Mouse (Mus musculus) erythroblast, embryonic 14.5 days (primary cell): ENCODE measurements around the gene Epb41l4b.

Experiments
- GATA1 ChIP-seq: IDR thresholded peaks from 2 replicates; pipeline ENCODE4 v1.6.1; 2012; ENCODE audit warnings: low read length, inconsistent platforms, mixed read lengths
- TAL1 ChIP-seq: IDR thresholded peaks from 3 replicates; pipeline ENCODE4 v1.6.1; 2012; ENCODE audit warnings: low read length, inconsistent platforms, mixed read lengths

- TF ChIP-seq TAL1: no peak
- TF ChIP-seq GATA1: no peak
Observed at GRCm38 (mm10) chr4:57105339-57105738, 37.9 kb downstream of the Epb41l4b start.
